Mouse (Mus musculus): ENCODE data around the gene Rps16. TPM values are rescaled to one million over a fixed set of nuclear protein-coding genes. Genes with fewer than 3 reads are reported as not detected.

Rps16 gene
- 871 TPM for polyA plus RNA-seq (2017; shearing (Covaris generic))

GRCm38 (mm10) chr7:28350155-28350883 is at the start of gene Rps16:
Gene Rps16, plus strand, starts transcription at chr7:28350652.

GRCm38 (mm10) chr7:28301616-28302433 is 48.6 kb upstream of the Rps16 start, which contains the start of gene Dll3:
Gene Dll3, minus strand, starts transcription at chr7:28302238.

GRCm38 (mm10) chr7:28311926-28312543 is 38.4 kb upstream of the Rps16 start, which contains the start of gene Timm50:
Gene Timm50, minus strand, starts transcription at chr7:28312072.

GRCm38 (mm10) chr7:28338108-28338998 is 12.1 kb upstream of the Rps16 start, which contains the start of gene Supt5:
Gene Supt5, minus strand, starts transcription at chr7:28338746.

GRCm38 (mm10) chr7:28372251-28373108 is 22.0 kb downstream of the Rps16 start, which contains the start of gene Plekhg2:
Gene Plekhg2, minus strand, starts transcription at chr7:28372599.

GRCm38 (mm10) chr7:28380237-28381016 is 30.0 kb downstream of the Rps16 start, which contains the start of gene Zfp36:
Gene Zfp36, minus strand, starts transcription at chr7:28380253.

GRCm38 (mm10) chr7:28392429-28393271 is 42.2 kb downstream of the Rps16 start, which contains the start of the genes Med29 and Paf1:
Gene Med29, minus strand, starts transcription at chr7:28392708.
Gene Paf1, plus strand, starts transcription at chr7:28392951.

Other genes starting within 250 kb of the Rps16 start
- gene 9530053A07Rik, start 221.2 kb upstream of the Rps16 start, polyA plus RNA-seq (2017; shearing (Covaris generic)), result 0.10 TPM
- gene Fbl, start 180.9 kb upstream of the Rps16 start, polyA plus RNA-seq (2017; shearing (Covaris generic)), result 180 TPM
- gene Dyrk1b, start 171.2 kb upstream of the Rps16 start, polyA plus RNA-seq (2017; shearing (Covaris generic)), result 10.2 TPM
- 13.7 TPM for gene Eid2, start 82.8 kb upstream of the Rps16 start, polyA plus RNA-seq (2017; shearing (Covaris generic))
- gene Eid2b, start 72.9 kb upstream of the Rps16 start, polyA plus RNA-seq (2017; shearing (Covaris generic)), result 0.79 TPM
- 0.40 TPM for gene Selenov, start 59.5 kb upstream of the Rps16 start, polyA plus RNA-seq (2017; shearing (Covaris generic))
- gene Dll3, start 48.4 kb upstream of the Rps16 start, polyA plus RNA-seq (2017; shearing (Covaris generic)), result not detected
- gene Timm50, start 38.6 kb upstream of the Rps16 start, polyA plus RNA-seq (2017; shearing (Covaris generic)), result 51.7 TPM
- gene Supt5, start 11.9 kb upstream of the Rps16 start, polyA plus RNA-seq (2017; shearing (Covaris generic)), result 172 TPM
- 21.7 TPM for gene Plekhg2, start 21.9 kb downstream of the Rps16 start, polyA plus RNA-seq (2017; shearing (Covaris generic))
- 606 TPM for gene Zfp36, start 29.6 kb downstream of the Rps16 start, polyA plus RNA-seq (2017; shearing (Covaris generic))
- 20.2 TPM for gene Med29, start 42.1 kb downstream of the Rps16 start, polyA plus RNA-seq (2017; shearing (Covaris generic))
- 160 TPM for gene Paf1, start 42.3 kb downstream of the Rps16 start, polyA plus RNA-seq (2017; shearing (Covaris generic))
- gene Gmfg, start 86.8 kb downstream of the Rps16 start, polyA plus RNA-seq (2017; shearing (Covaris generic)), result 550 TPM
- 0.88 TPM for gene Lrfn1, start 101.3 kb downstream of the Rps16 start, polyA plus RNA-seq (2017; shearing (Covaris generic))
- not detected for gene Ifnl2, start 159.8 kb downstream of the Rps16 start, polyA plus RNA-seq (2017; shearing (Covaris generic))
- not detected for gene Ifnl3, start 172.2 kb downstream of the Rps16 start, polyA plus RNA-seq (2017; shearing (Covaris generic))
- gene Sycn, start 190.2 kb downstream of the Rps16 start, polyA plus RNA-seq (2017; shearing (Covaris generic)), result not detected
- 4.0 TPM for gene Nccrp1, start 196.6 kb downstream of the Rps16 start, polyA plus RNA-seq (2017; shearing (Covaris generic))
- gene Samd4b, start 247.5 kb downstream of the Rps16 start, polyA plus RNA-seq (2017; shearing (Covaris generic)), result 72.4 TPM
- gene Pak4, start 247.5 kb downstream of the Rps16 start, polyA plus RNA-seq (2017; shearing (Covaris generic)), result 9.0 TPM